Mouse (Mus musculus) urinary bladder, postnatal 36 days (tissue): ENCODE measurements around the gene H1f0.
A peak's percentile ranks its signal among the peaks of the same experiment; 100 is the strongest.

Source experiments
- DNase-seq, 2 experiments: peaks; one replicate each; pipeline ENCODE4 v3.0.0; 2022; ENCODE audit warnings: low spot score in 2 of 2, mixed read lengths in 1 of 2

Gene H1f0

DNA sequence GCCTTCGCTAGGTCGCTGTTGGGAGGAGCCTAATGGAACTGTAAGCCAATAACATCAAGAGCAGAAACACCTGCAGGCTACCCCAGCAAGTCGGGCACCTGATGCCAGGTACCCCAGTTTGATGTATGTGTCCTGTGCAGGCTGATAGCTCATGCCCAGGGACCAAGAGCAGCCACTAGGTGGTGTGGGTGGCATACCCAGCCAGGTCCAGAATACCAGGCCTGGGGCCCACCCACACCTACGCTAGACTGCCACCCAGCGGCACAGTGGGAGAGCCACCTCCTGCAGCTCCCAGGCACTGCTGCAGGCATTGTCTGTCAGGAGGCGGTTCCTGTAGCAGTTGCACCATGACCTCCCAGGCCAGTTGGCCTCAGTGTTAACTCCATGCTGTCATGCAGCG, 10.6 kb downstream of the H1f0 start:
- peak; percentile 73 to 83 for DNase-seq

- no peak for DNase-seq
These were observed 12.5 kb downstream of the H1f0 start for GRCm38 (mm10) chr15:79040501-79041416.

GRCm38 (mm10) chr15:79041585-79041984, 13.3 kb downstream of the H1f0 start, which contains the start of gene Galr3:
Gene Galr3 (plus strand): TSS chr15:79041885.
- DNase-seq = no peak

GRCm38 (mm10) chr15:79042721-79043491, 14.7 kb downstream of the H1f0 start:
- no peak for DNase-seq

DNA sequence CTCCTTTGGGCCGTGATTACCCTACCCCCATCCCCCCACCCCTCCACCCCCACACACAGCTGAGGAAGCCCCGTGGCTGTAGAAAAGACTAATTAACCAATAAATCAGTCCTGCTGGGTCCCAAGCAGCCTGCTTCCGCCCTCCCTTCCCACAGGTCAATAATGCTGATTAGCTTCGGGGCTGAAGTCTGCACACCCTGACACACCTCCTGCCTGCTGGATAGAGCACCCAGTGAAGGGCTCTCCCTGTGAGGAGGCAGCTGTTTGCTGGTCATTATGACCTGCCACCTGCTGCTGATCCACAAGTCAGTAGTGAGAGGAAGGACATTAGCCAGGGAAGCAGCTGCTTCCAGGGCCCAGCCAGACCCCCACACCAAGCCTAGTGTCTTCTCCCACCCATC, 16.6 kb downstream of the H1f0 start:
- DNase-seq = no peak

DNA sequence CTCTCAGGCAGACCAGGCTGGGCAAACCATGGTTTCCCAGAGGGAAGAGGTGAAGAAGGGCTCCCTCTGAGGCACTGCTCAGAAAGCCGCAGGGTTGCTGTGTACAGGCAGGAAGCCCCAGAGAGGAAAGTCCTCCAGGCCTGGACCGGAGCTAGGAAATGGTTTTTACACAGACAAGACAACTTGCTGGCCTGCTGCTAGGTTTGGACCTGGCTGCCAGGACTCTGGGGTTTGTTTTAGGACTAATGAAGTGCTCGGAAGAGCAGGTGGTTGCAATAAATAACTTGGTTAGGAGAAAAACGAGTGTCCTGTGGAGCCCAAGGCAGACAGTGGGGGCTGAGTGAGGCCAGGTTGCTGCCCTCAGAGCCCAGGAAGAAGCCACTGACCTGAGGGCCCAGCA, 19.9 kb downstream of the H1f0 start:
- no peak for DNase-seq

DNA sequence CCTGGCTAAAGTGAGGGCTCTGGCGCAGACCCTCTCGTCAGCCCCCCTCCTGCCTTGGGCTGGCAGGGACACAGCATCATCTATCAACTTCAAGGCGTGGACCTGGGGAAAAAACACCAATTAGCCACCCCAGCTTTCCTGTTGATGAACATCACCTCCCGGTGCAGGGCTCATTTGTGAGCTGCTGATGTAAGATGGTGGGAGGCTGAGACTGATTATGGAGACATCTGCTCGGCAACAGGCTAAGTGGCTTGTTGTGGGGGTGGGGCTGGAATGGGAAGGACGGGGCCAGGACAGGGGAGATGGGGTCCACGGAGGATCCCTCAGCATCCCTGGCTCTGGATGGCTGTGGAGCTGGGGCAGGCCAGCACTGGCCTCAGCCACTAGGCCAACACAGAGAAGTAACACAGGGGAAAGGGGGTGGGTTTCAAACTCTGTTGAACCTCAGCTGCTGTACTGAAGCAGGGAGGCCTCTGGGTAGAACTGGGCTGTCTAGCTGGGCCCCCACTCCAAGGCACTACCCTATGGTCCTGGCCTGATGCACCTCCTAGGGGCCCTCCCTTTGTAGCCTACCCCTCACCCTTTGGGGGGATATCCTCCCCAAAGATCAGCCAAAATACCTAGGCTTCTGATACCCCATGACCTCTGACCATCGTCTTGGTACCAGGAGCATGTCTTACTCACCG, 22.1 kb downstream of the H1f0 start:
- DNase-seq = no peak

GRCm38 (mm10) chr15:79050964-79051363, 22.7 kb downstream of the H1f0 start:
- DNase-seq = no peak

DNA sequence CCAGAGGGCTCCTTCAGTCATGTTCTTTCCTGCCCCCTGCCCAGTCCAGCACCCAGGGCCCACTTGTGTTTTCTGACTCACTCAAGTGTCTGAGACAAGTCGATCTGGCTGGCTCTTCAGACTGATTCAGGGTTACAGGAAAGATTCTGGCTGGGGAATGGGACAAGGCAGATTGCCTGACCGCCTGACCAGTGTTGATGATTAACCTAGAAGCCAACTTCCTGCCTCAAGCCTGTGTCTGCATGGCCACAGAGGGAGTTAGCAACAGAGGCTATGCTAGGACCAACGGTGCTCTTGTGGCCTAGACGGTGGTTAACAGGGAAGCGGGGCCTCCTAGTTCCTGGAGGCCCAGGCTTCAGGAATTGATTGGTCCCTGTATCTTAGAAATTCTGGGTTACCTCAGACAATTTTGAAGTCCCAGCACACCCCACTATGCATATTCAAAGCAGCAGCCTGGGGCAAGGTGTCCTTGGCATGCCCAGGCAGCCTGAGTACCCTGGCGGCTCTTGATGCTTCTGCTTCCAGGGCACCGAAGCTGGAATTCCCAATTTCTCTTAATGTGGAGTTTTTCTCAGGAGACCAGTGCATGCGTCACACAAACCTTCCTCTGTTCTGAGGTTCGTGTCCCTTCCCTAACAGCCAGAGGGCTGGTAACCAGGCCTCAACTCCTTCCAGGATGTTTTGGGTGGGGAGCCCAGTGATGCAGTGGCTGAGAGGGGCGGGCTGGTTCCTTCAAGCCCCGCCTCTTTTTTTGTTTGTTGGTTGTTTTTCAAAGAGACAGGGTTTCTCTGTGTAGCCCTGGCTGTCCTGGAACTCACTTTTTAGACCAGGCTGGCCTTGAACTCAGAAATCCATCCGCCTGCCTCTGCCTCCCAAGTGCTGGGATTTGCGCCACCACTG, 23.5 kb downstream of the H1f0 start:
- peak in 1 of 2 experiments; percentile 28 for DNase-seq

DNA sequence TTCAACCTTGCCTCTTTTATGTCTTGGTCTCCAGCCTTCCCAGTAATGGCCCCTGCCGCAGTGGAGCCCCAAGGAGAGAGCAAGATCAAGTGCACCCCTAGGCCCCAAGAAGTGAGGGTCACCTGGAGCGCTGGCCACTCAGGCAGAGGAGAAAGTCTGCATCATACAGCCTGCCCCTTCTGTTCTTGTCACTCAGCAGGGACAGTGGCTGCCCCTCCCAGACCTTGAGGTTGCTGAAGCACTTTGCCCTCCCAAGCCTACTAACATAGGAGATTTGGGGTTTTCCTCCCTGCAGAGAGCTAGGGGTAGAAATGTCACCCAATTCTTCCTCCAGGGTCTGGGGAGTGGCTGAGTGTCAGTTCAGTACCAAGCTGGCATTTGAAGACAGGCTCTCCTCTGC, 24.1 kb downstream of the H1f0 start:
- no peak for DNase-seq

GRCm38 (mm10) chr15:79056601-79057000, 28.4 kb downstream of the H1f0 start:
- DNase-seq = no peak

DNA sequence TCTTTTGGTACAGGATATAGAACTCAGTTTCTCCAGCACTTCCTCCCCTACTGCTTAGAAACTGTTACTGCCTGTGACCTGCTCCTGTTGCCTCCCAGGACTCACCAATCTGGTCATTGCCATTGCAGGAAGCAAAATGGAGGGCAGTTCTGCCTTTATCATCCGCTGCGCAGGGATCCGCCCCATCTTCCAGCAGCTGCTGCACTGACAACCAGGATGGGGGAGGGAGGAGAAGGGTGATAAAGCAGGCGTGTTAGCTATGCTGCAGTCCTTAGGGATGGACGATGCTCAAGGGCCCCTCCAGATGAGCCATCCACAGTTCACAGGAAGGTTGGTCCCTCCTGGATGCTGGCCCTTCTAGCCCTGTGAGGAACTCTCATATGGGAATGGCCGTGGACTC, 29.6 kb downstream of the H1f0 start:
- DNase-seq = no peak

- no peak for DNase-seq
These were observed 32.8 kb downstream of the H1f0 start for GRCm38 (mm10) chr15:79060887-79061565.

- DNase-seq = peak; percentile 91 to 96
These were observed 34.3 kb downstream of the H1f0 start, which contains the start of gene Ankrd54 for GRCm38 (mm10) chr15:79062376-79063159. Gene Ankrd54 (minus strand): TSS chr15:79062893.

DNA sequence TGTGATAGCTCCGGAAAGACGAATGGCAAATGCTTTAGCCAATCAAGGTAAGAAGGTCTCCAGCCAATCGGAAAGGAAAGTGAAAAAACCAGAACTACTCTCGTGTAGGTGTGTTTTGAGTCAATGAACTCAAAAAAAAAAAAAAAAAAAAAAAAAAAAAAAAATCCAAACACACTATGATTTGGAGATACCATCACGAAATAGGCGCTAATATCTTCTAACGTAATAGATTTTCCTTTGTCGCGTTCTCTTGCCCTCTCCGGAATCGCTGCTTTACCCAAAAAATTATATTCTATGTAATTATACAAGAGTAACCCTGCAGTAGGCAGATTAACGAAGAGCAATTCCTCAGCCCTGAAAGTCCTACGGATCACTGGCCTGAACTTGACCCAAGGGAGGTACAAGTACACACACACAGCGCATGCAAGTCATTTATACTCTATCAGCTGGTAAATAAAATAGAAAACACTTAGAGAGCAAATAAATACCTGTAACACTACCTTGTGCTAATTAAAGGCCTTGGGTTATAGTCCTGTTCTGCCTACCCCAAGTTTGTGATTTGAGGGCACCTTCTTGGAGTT, 35.0 kb downstream of the H1f0 start:
- DNase-seq = no peak

DNA sequence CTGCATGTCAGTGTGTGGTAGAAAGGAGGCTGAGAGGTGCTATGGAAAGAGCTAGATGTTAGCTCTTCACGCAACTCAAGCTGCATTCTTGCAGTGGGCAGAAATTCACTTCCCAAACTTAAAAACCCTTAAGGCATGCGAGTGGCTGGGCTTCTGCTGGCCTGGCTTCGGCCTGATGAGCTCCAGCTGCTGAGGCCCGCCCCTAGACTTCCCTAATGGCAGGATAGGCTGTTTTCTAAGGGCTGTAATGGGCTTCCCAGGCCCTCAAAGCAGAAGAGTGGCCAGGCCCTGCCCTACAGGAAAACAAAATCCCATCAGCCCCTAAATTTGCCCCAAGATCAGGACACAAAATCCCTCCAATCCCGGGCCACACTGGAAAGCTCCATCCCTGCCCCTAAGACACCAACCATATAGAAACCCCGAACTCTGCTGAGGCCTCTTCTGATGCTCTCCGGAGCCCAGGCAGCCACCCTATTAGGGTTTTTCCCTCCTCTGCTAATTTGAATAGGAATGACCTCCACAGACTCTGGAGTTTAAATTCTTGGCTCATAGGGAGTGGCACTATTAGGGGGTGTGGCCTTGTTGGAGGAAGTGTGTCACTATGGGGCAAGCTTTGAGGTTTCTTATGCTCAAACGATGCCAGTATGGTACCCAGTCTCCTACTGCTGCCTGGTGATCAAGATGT, 37.0 kb downstream of the H1f0 start:
- no peak for DNase-seq

DNA sequence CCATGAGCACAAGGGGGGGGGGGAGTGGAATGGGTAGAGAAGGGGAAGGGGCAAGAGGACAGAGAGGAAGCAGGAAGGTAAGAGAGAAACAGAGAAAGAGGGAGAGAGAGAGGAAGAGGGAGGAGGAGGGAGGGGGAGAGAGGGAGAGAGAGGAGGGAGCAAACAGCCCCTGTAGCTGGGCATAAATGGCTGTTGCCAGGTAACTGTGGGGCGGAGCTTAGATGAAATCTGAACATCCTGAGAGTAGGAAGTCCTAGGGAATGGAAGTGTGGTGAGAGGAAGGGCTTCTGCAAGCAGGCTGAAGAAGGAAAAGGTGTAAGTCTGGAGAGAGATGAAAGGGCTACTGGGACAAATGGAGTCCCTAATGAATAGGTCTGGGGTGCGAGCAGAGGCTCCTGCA, 38.0 kb downstream of the H1f0 start:
- no peak for DNase-seq

GRCm38 (mm10) chr15:79067631-79068030, 39.4 kb downstream of the H1f0 start:
- no peak for DNase-seq

- no peak for DNase-seq
These were observed 40.2 kb downstream of the H1f0 start for GRCm38 (mm10) chr15:79068416-79068815.
